Mouse (Mus musculus) liver, embryonic 12.5 days (tissue): Measurements from ENCODE around the gene Tapbpl. TPM values are rescaled to one million over a fixed set of nuclear protein-coding genes. Genes with fewer than 3 reads are reported as not detected.
A peak's percentile ranks its signal among the peaks of the same experiment; 100 is the strongest.

Source experiments
- ATAC-seq: fragments of 200-750 bp; cut with Nextera tagmentation; 2 replicates; pipeline ENCODE4 v1.8.0; 2017; ENCODE audit warnings: moderate number of reproducible peaks, mild to moderate bottlenecking, moderate library complexity
- H3K27ac ChIP-seq: fragments of 300-500 bp; sonication (generic); 2 replicates; pipeline ENCODE4 v1.5.1; 2016; ENCODE audit warnings: mild to moderate bottlenecking
- H3K27me3 ChIP-seq: fragments of 300-500 bp; sonication (generic); replicated peaks from 2 replicates; pipeline ENCODE4 v1.6.1; 2016; ENCODE audit warnings: mild to moderate bottlenecking, moderate library complexity
- H3K36me3 ChIP-seq: fragments of 300-500 bp; sonication (generic); 2 replicates; pipeline ENCODE4 v1.6.1; 2016; ENCODE audit warnings: mild to moderate bottlenecking, moderate library complexity
- H3K4me1 ChIP-seq: fragments of 300-500 bp; sonication (generic); 2 replicates; pipeline ENCODE4 v1.6.1; 2016
- H3K4me2 ChIP-seq: fragments of 300-500 bp; sonication (generic); 2 replicates; pipeline ENCODE4 v1.6.1; 2016; ENCODE audit warnings: mild to moderate bottlenecking, moderate library complexity
- H3K4me3 ChIP-seq: fragments of 300-500 bp; sonication (generic); 2 replicates; pipeline ENCODE4 v1.5.1; 2016; ENCODE audit warnings: mild to moderate bottlenecking, moderate library complexity
- H3K9ac ChIP-seq: fragments of 300-500 bp; sonication (generic); 2 replicates; pipeline ENCODE4 v1.6.1; 2016; ENCODE audit warnings: mild to moderate bottlenecking, moderate library complexity
- H3K9me3 ChIP-seq: fragments of 300-500 bp; sonication (generic); replicated peaks from 2 replicates; pipeline ENCODE4 v1.6.1; 2016; ENCODE audit warnings: mild to moderate bottlenecking, moderate library complexity
- WGBS: fragments of 180-500 bp; shearing (Covaris S2); methylation state at CpG from one replicate; pipeline ENCODE4 v1.1.7; 2016; ENCODE audit not compliant: insufficient replicate concordance; 5-methylcytosine and 5-hydroxymethylcytosine counted together
- microRNA-seq: library from miRNA; unstranded; fragments of <30 nt; microRNA quantifications from one replicate; pipeline ENCODE4, GENCODE M21; 2017
- polyA plus RNA-seq: library from polyadenylated mRNA; unstranded; fragments of >200 nt; fragmentation: Nextera tagmentation; extraction: Ambion mirVana; gene quantifications from 2 replicates; pipeline ENCODE4 v1.2.1, GENCODE M21; 2016

Gene Tapbpl
- polyA plus RNA-seq, 1 experiment from 2014 or later = 4.0 TPM

DNA sequence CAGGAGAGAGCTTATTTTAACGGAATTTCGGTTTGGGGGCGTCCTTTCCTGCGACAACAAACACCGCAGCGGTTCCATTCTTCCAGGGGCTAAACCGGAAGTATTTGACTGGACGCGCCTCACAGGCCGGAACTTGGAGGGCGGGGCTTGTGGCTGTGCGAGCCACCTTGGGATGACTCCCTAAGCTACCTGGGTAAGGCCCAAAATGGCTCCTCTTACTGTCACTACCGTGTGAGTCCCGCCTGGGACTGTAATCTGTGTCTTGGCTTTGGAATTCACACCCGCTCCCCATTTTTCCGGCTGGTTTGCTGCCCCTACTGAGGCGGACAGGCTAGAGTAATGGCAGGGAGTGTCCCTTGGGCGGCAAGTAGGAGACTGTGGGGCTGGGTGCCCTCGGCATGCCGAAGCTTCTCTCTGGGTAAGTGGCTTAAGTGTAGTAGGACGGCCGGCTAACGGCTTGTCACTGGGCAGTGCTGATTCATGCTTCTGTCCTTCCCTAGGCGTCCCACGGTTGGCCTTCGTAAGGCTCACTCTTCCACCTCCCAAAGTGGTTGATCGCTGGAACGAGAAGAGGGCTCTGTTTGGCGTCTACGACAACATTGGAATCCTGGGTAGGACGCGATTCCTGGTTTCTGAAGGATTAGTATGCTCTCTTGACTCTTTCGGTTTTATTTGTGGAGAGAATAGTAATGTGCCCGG is 39.5 kb downstream of the Tapbpl start:
- under 1% methylated on average over 34 of the region's 34 CpGs for WGBS
- Histone ChIP-seq H3K9me3 (no peaks in the 10 kb centered on the region), H3K27ac (peak overlapping the region; percentile 99), H3K4me1 (peaks cover 48% of the 10 kb centered on the region), H3K9ac (peak overlapping the region; percentile 86), H3K4me3 (peak overlapping the region; percentile 71), H3K27me3 (no peaks in the 10 kb centered on the region), H3K36me3 (peaks cover 55% of the 10 kb centered on the region), H3K4me2 (peak overlapping the region; percentile 91)
- ATAC-seq = peak; percentile 88

- H3K4me1 ChIP-seq = peaks cover 48% of the 10 kb centered on the region
- under 1% methylated on average over 54 of the region's 54 CpGs for whole genome bisulfite sequencing
- no peaks in the 10 kb centered on the region for H3K9me3 ChIP-seq
- peak within 1 kb of the TSS; percentile 91 for H3K4me2 ChIP-seq
- H3K36me3 ChIP-seq = peaks cover 60% of the 10 kb centered on the region
- peak within 1 kb of the TSS; percentile 71 for H3K4me3 ChIP-seq
- H3K9ac ChIP-seq = peak within 1 kb of the TSS; percentile 86
- peak within 1 kb of the TSS; percentile 99 for H3K27ac ChIP-seq
- peak; percentile 91 for ATAC-seq
- H3K27me3 ChIP-seq = no peaks in the 10 kb centered on the region
These were observed 40.2 kb downstream of the Tapbpl start, which contains the start of the genes Ncapd2 and Mrpl51 for GRCm38 (mm10) chr6:125191332-125192015. Gene Ncapd2, minus strand, starts transcription at chr6:125191701. Gene Mrpl51, plus strand, starts transcription at chr6:125191801.

DNA sequence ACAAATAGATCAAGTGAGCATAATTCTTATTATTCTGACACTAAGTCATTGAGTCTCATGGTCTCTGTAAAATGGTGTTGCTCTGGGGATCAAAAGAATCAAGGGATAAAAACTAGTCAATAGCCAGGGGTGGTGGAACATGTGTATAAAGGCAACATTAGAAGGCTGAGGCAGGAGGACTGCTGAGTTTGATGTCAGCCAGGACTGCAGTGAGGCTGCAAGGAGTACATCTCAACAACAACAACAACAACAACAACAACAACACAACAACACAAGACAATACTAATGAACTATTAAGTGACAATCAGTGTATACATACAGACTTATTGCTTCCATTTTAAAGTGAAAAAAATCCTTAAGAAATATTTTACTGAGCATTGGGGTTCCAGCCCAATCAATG is 40.8 kb downstream of the Tapbpl start:
- Histone ChIP-seq H3K36me3 (peaks cover 66% of the 10 kb centered on the region), H3K27me3 (no peaks in the 10 kb centered on the region), H3K4me2 (peak overlapping the region; percentile 71), H3K4me1 (peaks cover 48% of the 10 kb centered on the region), H3K9me3 (no peaks in the 10 kb centered on the region), H3K4me3 (peak overlapping the region; percentile 71), H3K9ac (peak overlapping the region; percentile 76), H3K27ac (peak overlapping the region; percentile 99)
- ATAC-seq = no peak

DNA sequence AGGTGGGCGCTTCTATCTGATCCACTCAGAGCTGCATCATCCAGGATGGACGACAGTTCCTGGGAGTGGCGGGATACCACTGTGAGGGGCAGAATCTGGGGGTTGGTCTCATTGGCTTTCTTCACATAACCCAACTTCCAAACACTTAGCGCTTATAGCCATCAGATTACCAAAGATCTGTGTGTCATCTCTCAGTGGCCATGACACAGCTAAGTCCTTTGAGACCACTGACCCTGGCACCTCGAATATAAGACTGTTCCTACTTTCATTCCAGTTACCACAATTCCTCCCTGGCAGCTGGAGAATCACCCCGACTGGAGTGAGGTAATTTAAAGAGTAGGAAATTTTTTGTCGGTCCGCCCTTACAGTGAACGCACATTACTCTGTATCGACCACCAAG is 45.5 kb downstream of the Tapbpl start:
- Histone ChIP-seq H3K4me3 (no peak overlapping the region), H3K36me3 (peaks cover 89% of the 10 kb centered on the region), H3K27ac (no peak overlapping the region), H3K9ac (no peak overlapping the region), H3K4me1 (peaks cover 29% of the 10 kb centered on the region), H3K4me2 (no peak overlapping the region), H3K9me3 (no peaks in the 10 kb centered on the region), H3K27me3 (no peaks in the 10 kb centered on the region)
- no peak for ATAC-seq
- WGBS = 93% methylated on average over 10 of the region's 10 CpGs

DNA sequence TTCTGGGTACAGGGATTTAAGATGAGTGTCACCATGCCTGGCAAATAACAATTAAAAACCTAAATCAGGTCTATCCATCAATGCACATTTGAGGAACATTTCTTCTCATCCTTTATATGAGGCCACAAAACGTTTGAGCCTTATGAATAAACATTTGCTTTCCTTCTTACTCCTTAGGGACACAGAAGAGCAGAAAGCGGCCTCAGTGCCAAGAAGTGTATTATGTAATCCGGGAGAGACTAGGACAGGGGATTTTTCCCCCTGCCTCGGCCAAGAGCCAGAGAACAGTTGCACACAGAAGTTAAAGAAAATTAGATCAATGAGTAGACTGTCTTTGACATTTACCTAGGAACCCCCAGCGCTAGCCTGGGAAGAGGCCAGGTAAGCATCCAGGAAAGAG is 49.5 kb downstream of the Tapbpl start:
- WGBS = 89% methylated on average over 5 of the region's 5 CpGs
- no peaks in the 10 kb centered on the region for H3K9me3 ChIP-seq

DNA sequence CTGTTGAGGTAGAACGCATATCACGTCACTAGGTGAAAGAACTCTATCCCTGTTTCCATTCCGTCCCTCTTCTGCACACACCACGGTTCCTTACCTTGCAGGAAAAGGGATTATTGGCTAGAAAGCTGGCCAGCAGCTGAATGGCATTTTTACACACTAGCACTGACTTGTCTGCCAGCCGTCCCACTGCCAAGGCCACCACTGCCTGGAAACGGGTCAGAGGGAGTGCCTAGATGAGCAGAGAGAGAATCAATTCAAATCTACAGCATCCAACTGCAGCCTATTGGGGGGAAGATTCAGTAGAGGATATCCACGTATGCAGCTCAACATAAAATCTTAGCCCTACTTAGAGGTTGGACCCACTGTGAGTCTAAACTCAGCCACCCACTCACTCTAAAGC is 52.1 kb downstream of the Tapbpl start:
- Histone ChIP-seq H3K27ac (no peak overlapping the region), H3K4me1 (no peaks in the 10 kb centered on the region), H3K4me3 (no peak overlapping the region), H3K36me3 (peaks cover 100% of the 10 kb centered on the region), H3K4me2 (no peak overlapping the region), H3K9ac (no peak overlapping the region), H3K27me3 (no peaks in the 10 kb centered on the region), H3K9me3 (no peaks in the 10 kb centered on the region)
- WGBS = 93% methylated on average over 7 of the region's 7 CpGs
- ATAC-seq = no peak

More for the DNA sequence above, 49.5 kb downstream of the Tapbpl start:
- Histone ChIP-seq H3K4me3 (no peak overlapping the region), H3K27ac (no peak overlapping the region), H3K9ac (no peak overlapping the region), H3K4me2 (no peak overlapping the region), H3K4me1 (no peaks in the 10 kb centered on the region), H3K27me3 (no peaks in the 10 kb centered on the region), H3K36me3 (peaks cover 100% of the 10 kb centered on the region)
- no peak for ATAC-seq

DNA sequence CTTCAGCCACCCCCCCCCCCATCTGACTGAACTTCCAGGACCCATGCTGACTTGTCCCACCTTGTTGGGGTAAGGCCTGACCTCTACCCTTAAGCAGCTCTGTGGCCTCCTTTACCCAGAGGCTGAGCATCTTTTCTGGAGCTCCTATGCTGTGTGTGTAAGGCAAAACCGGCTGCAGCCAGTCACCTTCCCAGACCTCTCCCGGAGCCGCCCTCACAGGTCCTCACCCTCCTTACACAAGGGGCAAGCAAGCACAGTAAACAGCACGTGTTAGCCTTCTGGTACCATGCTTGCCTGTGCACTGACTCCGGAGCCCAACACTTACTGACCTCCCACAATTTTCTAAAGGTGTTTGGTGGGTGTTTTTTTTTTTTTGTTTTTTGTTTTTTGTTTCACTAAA is 56.2 kb downstream of the Tapbpl start:
- Histone ChIP-seq H3K4me3 (no peak overlapping the region), H3K9me3 (no peaks in the 10 kb centered on the region), H3K4me2 (no peak overlapping the region), H3K4me1 (no peaks in the 10 kb centered on the region), H3K27me3 (no peaks in the 10 kb centered on the region), H3K27ac (no peak overlapping the region), H3K36me3 (peaks cover 100% of the 10 kb centered on the region), H3K9ac (no peak overlapping the region)
- WGBS = 90% methylated on average over 5 of the region's 5 CpGs
- ATAC-seq = no peak

Small RNA genes lying within 50 kb of the gene (microRNA-seq; reads per million reads assigned to microRNA genes)
- 2.8 reads per million for gene Mir3098
- gene Mir8113 = not detected

Other genes starting within 250 kb of the Tapbpl start
- 0.11 TPM in 1 of 2 replicates, not detected in the other for gene Pianp, start 235.2 kb downstream of the Tapbpl start, polyA plus RNA-seq
- gene Zfp384, start 222.7 kb downstream of the Tapbpl start, polyA plus RNA-seq = 6.6 and 7.2 TPM in 2 replicates
- gene Ing4, start 192.1 kb downstream of the Tapbpl start, polyA plus RNA-seq = 34.4 and 34.6 TPM in 2 replicates
- 2.8 and 3.7 TPM in 2 replicates for gene Acrbp, start 182.2 kb downstream of the Tapbpl start, polyA plus RNA-seq
- gene Lpar5, start 163.9 kb downstream of the Tapbpl start, polyA plus RNA-seq = 1.9 and 2.2 TPM in 2 replicates
- gene Chd4, start 135.9 kb downstream of the Tapbpl start, polyA plus RNA-seq = 38.3 and 40.5 TPM in 2 replicates
- 83.1 and 85.3 TPM in 2 replicates for gene Nop2, start 100.0 kb downstream of the Tapbpl start, polyA plus RNA-seq
- gene Iffo1, start 86.6 kb downstream of the Tapbpl start, polyA plus RNA-seq = 6.6 and 7.3 TPM in 2 replicates
- gene Gapdh, start 65.4 kb downstream of the Tapbpl start, polyA plus RNA-seq = 1,499 and 1,575 TPM in 2 replicates
- gene Ncapd2, start 40.2 kb downstream of the Tapbpl start, polyA plus RNA-seq = 132 and 138 TPM in 2 replicates
- 211 and 222 TPM in 2 replicates for gene Mrpl51, start 40.1 kb downstream of the Tapbpl start, polyA plus RNA-seq
- 2.3 and 2.6 TPM in 2 replicates for gene Vamp1, start 16.3 kb downstream of the Tapbpl start, polyA plus RNA-seq
- gene Cd27, start 5.2 kb upstream of the Tapbpl start, polyA plus RNA-seq = 2.6 and 3.2 TPM in 2 replicates
- not detected in 2 replicates for gene Tuba3a, start 54.2 kb upstream of the Tapbpl start, polyA plus RNA-seq
- gene Ltbr, start 82.0 kb upstream of the Tapbpl start, polyA plus RNA-seq = 19.2 and 22.9 TPM in 2 replicates
- 0.23 and 0.50 TPM in 2 replicates for gene Scnn1a, start 88.8 kb upstream of the Tapbpl start, polyA plus RNA-seq
- gene Tnfrsf1a, start 117.5 kb upstream of the Tapbpl start, polyA plus RNA-seq = 23.0 and 23.4 TPM in 2 replicates
- 0.37 and 0.39 TPM in 2 replicates for gene Plekhg6, start 148.9 kb upstream of the Tapbpl start, polyA plus RNA-seq